Mouse (Mus musculus) Patski (cell line): Measurements from ENCODE around the gene Egfl6. TPM values are rescaled to one million over a fixed set of nuclear protein-coding genes. Genes with fewer than 3 reads are reported as not detected.

Source experiments
- ATAC-seq: fragments of 100-300 bp; one replicate; pipeline ENCODE4 v1.8.0; 2021
- CTCF ChIA-PET: fragments of 350-600 bp; sonication (Branson Sonifier 250); formaldehyde crosslinking; loops from one replicate; lab custom pipeline; 2022; ENCODE audit warnings: inconsistent platforms; lab: Charles Lee
- POLR2A ChIA-PET: fragments of 350-600 bp; sonication (Branson Sonifier 250); formaldehyde crosslinking; loops from one replicate; lab custom pipeline; 2022; ENCODE audit warnings: antibody characterized with exemption, inconsistent platforms; lab: Charles Lee
- DNase-seq: peaks from one replicate; pipeline ENCODE4 v3.0.0-alpha.2; 2011; ENCODE audit warnings: low read depth, low spot score
- H3K27me3 ChIP-seq: fragments of 371-371 bp; one replicate; pipeline ENCODE4 v1.5.1; 2021
- CTCF ChIP-seq: fragments of 100-300 bp; IDR thresholded peaks from one replicate; pipeline ENCODE4 v1.5.1; 2021
- in situ Hi-C: fragments of 300-500 bp; cut with MboI; formaldehyde crosslinking; loops from 3 replicates; pipeline ENCODE4 v1.11.1; 2018; ENCODE audit warnings: low pct_unique_long_range_greater_than_20kb, mixed read lengths
- polyA plus RNA-seq: library from polyadenylated mRNA; unstranded; gene quantifications from one replicate; pipeline ENCODE4 v1.2.3, GENCODE M21; 2021

Egfl6 gene
- polyA plus RNA-seq, 1 experiment from 2014 or later = not detected

DNA sequence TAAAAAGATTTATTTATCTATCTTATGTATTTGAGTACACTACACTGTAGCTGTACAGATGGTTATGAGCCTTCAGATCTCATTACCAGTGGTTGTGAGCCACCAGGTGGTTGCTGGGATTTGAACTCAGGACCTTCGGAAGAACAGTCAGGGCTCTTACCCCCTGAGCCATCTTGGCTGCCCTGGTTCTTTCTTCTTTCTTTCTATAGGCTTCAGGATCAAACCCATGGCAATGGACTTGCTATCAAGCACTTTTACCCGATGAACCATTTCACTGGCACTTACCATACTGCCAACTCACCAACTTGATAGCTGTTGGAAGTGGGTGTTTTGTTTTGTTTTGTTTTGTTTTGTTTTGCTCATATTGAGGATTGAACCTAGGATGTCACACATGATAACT is 90.5 kb downstream of the Egfl6 start:
- DNase-seq = no peak
- ChIA-PET CTCF (no interaction called here), POLR2A (interaction anchor here (1.0 kb wide), 1 partner anchor 16 kb away, joined by 5 read pairs; no protein-coding TSS in a partner anchor)
- no peak for ATAC-seq
- H3K27me3 ChIP-seq = no peaks in the 10 kb centered on the region
- no peak for TF ChIP-seq CTCF
- in situ Hi-C loops = no loop called here

- in situ Hi-C loops = no loop called here
- DNase-seq = no peak
- TF ChIP-seq CTCF = no peak
- peak; percentile 98 for ATAC-seq
- POLR2A ChIA-PET = interaction anchor here (1.0 kb wide), 1 partner anchor 40 kb away, joined by 4 read pairs; no protein-coding TSS in a partner anchor
- no peaks in the 10 kb centered on the region for H3K27me3 ChIP-seq
- CTCF ChIA-PET = no interaction called here
Observed at GRCm38 (mm10) chrX:166479365-166479983, 106.0 kb downstream of the Egfl6 start, which contains the start of gene Rab9. Gene Rab9, minus strand, starts transcription at chrX:166479867.

- peaks cover 3% of the 10 kb centered on the region for H3K27me3 ChIP-seq
- DNase-seq (no peak), ATAC-seq (peak; percentile 13)
- TF ChIP-seq CTCF = no peak
- in situ Hi-C loops = no loop called here
- CTCF ChIA-PET = no interaction called here
- POLR2A ChIA-PET = interaction anchor here (1.0 kb wide), 1 partner anchor 39 kb away, joined by 4 read pairs; no protein-coding TSS in a partner anchor
Observed at GRCm38 (mm10) chrX:166478631-166479364, 106.7 kb downstream of the Egfl6 start.

DNA sequence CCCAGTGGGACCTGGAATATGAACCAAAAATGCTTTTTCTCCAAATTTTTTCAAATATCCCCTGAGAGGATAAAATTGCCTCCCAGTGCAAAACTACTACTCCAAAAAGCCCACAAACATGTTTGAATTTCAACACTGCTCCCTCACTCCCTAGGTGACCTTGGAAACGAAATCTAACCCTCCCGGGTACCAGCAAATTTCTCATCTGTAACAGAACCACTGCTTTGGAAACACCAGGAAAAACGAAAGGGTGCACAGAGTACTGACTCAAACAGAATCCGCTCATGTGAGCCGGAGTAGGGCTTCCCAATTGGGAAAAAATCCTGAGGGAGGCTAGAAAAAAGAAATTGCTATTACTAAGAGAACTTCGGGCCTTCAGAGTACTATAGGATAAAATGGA is 108.1 kb downstream of the Egfl6 start:
- POLR2A ChIA-PET = no interaction called here
- in situ Hi-C loops = no loop called here
- no peak for ATAC-seq

More for the DNA sequence above, 108.1 kb downstream of the Egfl6 start:
- DNase-seq = no peak
- H3K27me3 ChIP-seq = peaks cover 6% of the 10 kb centered on the region
- TF ChIP-seq CTCF = no peak
- CTCF ChIA-PET = no interaction called here

Other genes starting within 250 kb of the Egfl6 start
- gene Trappc2, start 145.1 kb downstream of the Egfl6 start, polyA plus RNA-seq = 14.4 TPM
- 17.9 TPM for gene Ofd1, start 145.0 kb downstream of the Egfl6 start, polyA plus RNA-seq
- 36.6 TPM for gene Rab9, start 105.9 kb downstream of the Egfl6 start, polyA plus RNA-seq
- 2.7 TPM for gene Tceanc, start 67.2 kb downstream of the Egfl6 start, polyA plus RNA-seq